Mouse (Mus musculus): ENCODE data around the gene Depdc5.

Depdc5 gene

GRCm38 (mm10) chr5:32907496-32907895, 44.0 kb downstream of the Depdc5 start:
- in situ Hi-C loops (cut with MboI, MseI) = no loop called here

- in situ Hi-C loops (cut with MboI, MseI) = no loop called here
Measured at GRCm38 (mm10) chr5:32914071-32914470, 50.6 kb downstream of the Depdc5 start.

GRCm38 (mm10) chr5:32919281-32919680, 55.8 kb downstream of the Depdc5 start:
- in situ Hi-C loops (cut with MboI, MseI) = loop anchor here (5.0 kb wide), 1 partner anchor 113 kb away; no protein-coding TSS in a partner anchor

- in situ Hi-C loops (cut with MboI, MseI) = no loop called here
Measured at GRCm38 (mm10) chr5:32922906-32923305, 59.4 kb downstream of the Depdc5 start.

GRCm38 (mm10) chr5:32930761-32931160, 67.3 kb downstream of the Depdc5 start:
- in situ Hi-C loops (cut with MboI, MseI) = no loop called here

- in situ Hi-C loops (cut with MboI, MseI) = no loop called here
Measured at GRCm38 (mm10) chr5:32934654-32935053, 71.2 kb downstream of the Depdc5 start.

GRCm38 (mm10) chr5:32940586-32940985, 77.1 kb downstream of the Depdc5 start:
- in situ Hi-C loops (cut with MboI, MseI) = no loop called here

- in situ Hi-C loops (cut with MboI, MseI) = no loop called here
Measured at GRCm38 (mm10) chr5:32941209-32941924, 77.9 kb downstream of the Depdc5 start.

- in situ Hi-C loops (cut with MboI, MseI) = no loop called here
Measured at GRCm38 (mm10) chr5:32950077-32950476, 86.6 kb downstream of the Depdc5 start.

- in situ Hi-C loops (cut with MboI, MseI) = no loop called here
Measured at GRCm38 (mm10) chr5:32950702-32951274, 87.3 kb downstream of the Depdc5 start.

- in situ Hi-C loops (cut with MboI, MseI) = no loop called here
Measured at GRCm38 (mm10) chr5:32955716-32956115, 92.2 kb downstream of the Depdc5 start.

GRCm38 (mm10) chr5:32961616-32962015, 98.1 kb downstream of the Depdc5 start:
- in situ Hi-C loops (cut with MboI, MseI) = no loop called here

- in situ Hi-C loops (cut with MboI, MseI) = no loop called here
Measured at GRCm38 (mm10) chr5:32962581-32962980, 99.1 kb downstream of the Depdc5 start.

- in situ Hi-C loops (cut with MboI, MseI) = no loop called here
Measured at GRCm38 (mm10) chr5:32976541-32976940, 113.0 kb downstream of the Depdc5 start.

GRCm38 (mm10) chr5:32977179-32977578, 113.7 kb downstream of the Depdc5 start:
- in situ Hi-C loops (cut with MboI, MseI) = no loop called here

GRCm38 (mm10) chr5:32985379-32985778, 121.9 kb downstream of the Depdc5 start:
- in situ Hi-C loops (cut with MboI, MseI) = no loop called here

GRCm38 (mm10) chr5:32987873-32988272, 124.4 kb downstream of the Depdc5 start:
- in situ Hi-C loops (cut with MboI, MseI) = no loop called here

GRCm38 (mm10) chr5:32989959-32990640, 126.6 kb downstream of the Depdc5 start:
- in situ Hi-C loops (cut with MboI, MseI) = no loop called here

- in situ Hi-C loops (cut with MboI, MseI) = no loop called here
Measured at GRCm38 (mm10) chr5:32991152-32991551, 127.7 kb downstream of the Depdc5 start.

- in situ Hi-C loops (cut with MboI, MseI) = no loop called here
Measured at GRCm38 (mm10) chr5:32994471-32994870, 131.0 kb downstream of the Depdc5 start.

GRCm38 (mm10) chr5:32995756-32996155, 132.3 kb downstream of the Depdc5 start:
- in situ Hi-C loops (cut with MboI, MseI) = no loop called here

GRCm38 (mm10) chr5:32996560-32996959, 133.1 kb downstream of the Depdc5 start:
- in situ Hi-C loops (cut with MboI, MseI) = no loop called here

- in situ Hi-C loops (cut with MboI, MseI) = no loop called here
Measured at GRCm38 (mm10) chr5:32997686-32998085, 134.2 kb downstream of the Depdc5 start.
